Mouse (Mus musculus): ENCODE measurements around the gene Shc1. TPM values are rescaled to one million over a fixed set of nuclear protein-coding genes. Genes with fewer than 3 reads are reported as not detected.
A peak's percentile ranks its signal among the peaks of the same experiment; 100 is the strongest.

Shc1 gene
- polyA plus RNA-seq, 1 experiment = 87.4 TPM

- TF ChIP-seq EP300 (IDR thresholded peaks at IDR 0.05; ENCODE audit: insufficient read depth, low read depth, low read length) (peak; percentile 74; the same call in 1 of the 2 replicates), CTCF (IDR thresholded peaks at IDR 0.05; ENCODE audit: low read depth, low read length) (no peak), POLR2A (IDR thresholded peaks at IDR 0.05; ENCODE audit: insufficient read depth, low read length) (no peak)
- Histone ChIP-seq H3K4me3 (ENCODE audit: low read depth, low read length) (no peak within 1 kb of the TSS), H3K27ac (ENCODE audit: insufficient read depth, low read length) (peak within 1 kb of the TSS; percentile 75), H3K27me3 (ENCODE audit: control insufficient read depth, insufficient read depth, low read length, poor library complexity, severe bottlenecking) (no peaks in the 10 kb centered on the region), H3K36me3 (ENCODE audit: control insufficient read depth, insufficient read depth, low read length, poor library complexity, severe bottlenecking) (no peaks in the 10 kb centered on the region), H3K4me1 (ENCODE audit: control insufficient read depth, insufficient read depth, low read length) (peaks cover 5% of the 10 kb centered on the region), H3K9ac (ENCODE audit: low read depth, poor library complexity, severe bottlenecking) (no peak within 1 kb of the TSS), H3K9me3 (replicated peaks; ENCODE audit: control insufficient read depth, insufficient read depth, low read length, poor library complexity, severe bottlenecking) (no peaks in the 10 kb centered on the region)
These were observed 36.3 kb downstream of the Shc1 start, which contains the start of gene Pmvk for GRCm38 (mm10) chr3:89454401-89455177. Gene Pmvk, plus strand, starts transcription at chr3:89454541.

- no peak overlapping the region for H3K4me3 ChIP-seq (ENCODE audit: low read depth, low read length)
- peaks cover 5% of the 10 kb centered on the region for H3K4me1 ChIP-seq (ENCODE audit: control insufficient read depth, insufficient read depth, low read length)
- peak overlapping the region; percentile 43 for H3K27ac ChIP-seq (ENCODE audit: insufficient read depth, low read length)
- TF ChIP-seq POLR2A (IDR thresholded peaks at IDR 0.05; ENCODE audit: insufficient read depth, low read length) (no peak), CTCF (IDR thresholded peaks at IDR 0.05; ENCODE audit: low read depth, low read length) (no peak), EP300 (IDR thresholded peaks at IDR 0.05; ENCODE audit: insufficient read depth, low read depth, low read length) (no peak)
- no peaks in the 10 kb centered on the region for H3K36me3 ChIP-seq (ENCODE audit: control insufficient read depth, insufficient read depth, low read length, poor library complexity, severe bottlenecking)
- H3K9ac ChIP-seq (ENCODE audit: low read depth, poor library complexity, severe bottlenecking) = no peak overlapping the region; the same call in 1 of the 2 replicates
- no peaks in the 10 kb centered on the region for H3K27me3 ChIP-seq (ENCODE audit: control insufficient read depth, insufficient read depth, low read length, poor library complexity, severe bottlenecking)
- H3K9me3 ChIP-seq (replicated peaks; ENCODE audit: control insufficient read depth, insufficient read depth, low read length, poor library complexity, severe bottlenecking) = no peaks in the 10 kb centered on the region
These were observed 37.6 kb downstream of the Shc1 start for GRCm38 (mm10) chr3:89455786-89456285.

- H3K36me3 ChIP-seq (ENCODE audit: control insufficient read depth, insufficient read depth, low read length, poor library complexity, severe bottlenecking) = no peaks in the 10 kb centered on the region
- peak overlapping the region; percentile 55 for H3K27ac ChIP-seq (ENCODE audit: insufficient read depth, low read length)
- H3K4me1 ChIP-seq (ENCODE audit: control insufficient read depth, insufficient read depth, low read length) = peaks cover 5% of the 10 kb centered on the region
- TF ChIP-seq POLR2A (IDR thresholded peaks at IDR 0.05; ENCODE audit: insufficient read depth, low read length) (no peak), EP300 (IDR thresholded peaks at IDR 0.05; ENCODE audit: insufficient read depth, low read depth, low read length) (0 out of 2 replicates have a peak, but pooled peaks have one; percentile 36), CTCF (IDR thresholded peaks at IDR 0.05; ENCODE audit: low read depth, low read length) (peak; percentile 83)
- H3K4me3 ChIP-seq (ENCODE audit: low read depth, low read length) = no peak overlapping the region
- no peak overlapping the region for H3K9ac ChIP-seq (ENCODE audit: low read depth, poor library complexity, severe bottlenecking)
- H3K27me3 ChIP-seq (ENCODE audit: control insufficient read depth, insufficient read depth, low read length, poor library complexity, severe bottlenecking) = no peaks in the 10 kb centered on the region
- H3K9me3 ChIP-seq (replicated peaks; ENCODE audit: control insufficient read depth, insufficient read depth, low read length, poor library complexity, severe bottlenecking) = no peaks in the 10 kb centered on the region
These were observed 38.8 kb downstream of the Shc1 start for GRCm38 (mm10) chr3:89456726-89457665.

- Histone ChIP-seq H3K4me1 (ENCODE audit: control insufficient read depth, insufficient read depth, low read length) (peaks cover 5% of the 10 kb centered on the region), H3K9me3 (replicated peaks; ENCODE audit: control insufficient read depth, insufficient read depth, low read length, poor library complexity, severe bottlenecking) (no peaks in the 10 kb centered on the region), H3K36me3 (ENCODE audit: control insufficient read depth, insufficient read depth, low read length, poor library complexity, severe bottlenecking) (no peaks in the 10 kb centered on the region), H3K9ac (ENCODE audit: low read depth, poor library complexity, severe bottlenecking) (no peak overlapping the region), H3K27me3 (ENCODE audit: control insufficient read depth, insufficient read depth, low read length, poor library complexity, severe bottlenecking) (no peaks in the 10 kb centered on the region), H3K27ac (ENCODE audit: insufficient read depth, low read length) (peak overlapping the region; percentile 66), H3K4me3 (ENCODE audit: low read depth, low read length) (peak overlapping the region; percentile 96; the same call in 1 of the 2 replicates)
- no peak for TF ChIP-seq EP300 (IDR thresholded peaks at IDR 0.05; ENCODE audit: insufficient read depth, low read depth, low read length)
- no peak for TF ChIP-seq CTCF (IDR thresholded peaks at IDR 0.05; ENCODE audit: low read depth, low read length)
- no peak for TF ChIP-seq POLR2A (IDR thresholded peaks at IDR 0.05; ENCODE audit: insufficient read depth, low read length)
These were observed 40.2 kb downstream of the Shc1 start for GRCm38 (mm10) chr3:89458372-89458964.

- no peaks in the 10 kb centered on the region for H3K27me3 ChIP-seq (ENCODE audit: control insufficient read depth, insufficient read depth, low read length, poor library complexity, severe bottlenecking)
- H3K36me3 ChIP-seq (ENCODE audit: control insufficient read depth, insufficient read depth, low read length, poor library complexity, severe bottlenecking) = no peaks in the 10 kb centered on the region
- H3K9me3 ChIP-seq (replicated peaks; ENCODE audit: control insufficient read depth, insufficient read depth, low read length, poor library complexity, severe bottlenecking) = no peaks in the 10 kb centered on the region
- H3K27ac ChIP-seq (ENCODE audit: insufficient read depth, low read length) = peak overlapping the region; percentile 59; the same call in 1 of the 2 replicates
- H3K4me1 ChIP-seq (ENCODE audit: control insufficient read depth, insufficient read depth, low read length) = peaks cover 5% of the 10 kb centered on the region
- TF ChIP-seq POLR2A (IDR thresholded peaks at IDR 0.05; ENCODE audit: insufficient read depth, low read length) (no peak), CTCF (IDR thresholded peaks at IDR 0.05; ENCODE audit: low read depth, low read length) (no peak), EP300 (IDR thresholded peaks at IDR 0.05; ENCODE audit: insufficient read depth, low read depth, low read length) (no peak)
- peak overlapping the region; percentile 96 for H3K4me3 ChIP-seq (ENCODE audit: low read depth, low read length)
- H3K9ac ChIP-seq (ENCODE audit: low read depth, poor library complexity, severe bottlenecking) = peak overlapping the region; percentile 60
These were observed 40.9 kb downstream of the Shc1 start for GRCm38 (mm10) chr3:89458965-89459807.

Data from ES-Bruce4 (cell line).